Mouse (Mus musculus): ENCODE measurements around the gene Arpin.

DNA sequence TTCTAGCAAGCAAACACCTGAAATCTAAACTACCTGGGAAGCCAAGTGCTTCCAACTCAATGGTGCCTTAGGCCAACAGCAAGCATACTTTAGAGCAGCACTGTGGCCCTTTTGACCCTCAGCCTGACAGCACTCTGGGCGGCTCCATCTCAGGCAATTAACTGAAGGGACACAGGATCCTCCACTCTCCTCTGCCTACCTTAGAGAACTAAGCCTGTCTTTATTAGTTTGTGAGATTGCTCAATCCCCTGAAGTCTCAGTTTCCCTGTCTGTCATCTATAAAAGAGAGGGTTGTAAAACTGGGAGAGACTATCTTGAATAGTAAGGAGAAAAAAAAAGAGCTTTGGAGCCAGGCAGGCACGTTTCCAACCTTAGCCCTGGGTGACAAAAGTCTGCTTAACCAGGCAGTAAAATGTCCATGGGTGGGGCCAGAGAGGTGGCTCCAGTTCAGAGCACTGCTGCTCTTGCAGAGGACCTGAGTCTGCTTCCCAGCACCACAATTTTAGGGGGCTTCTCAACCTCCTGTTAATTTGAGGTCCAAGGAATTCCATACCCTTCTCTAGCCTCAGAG, 56.6 kb downstream of the Arpin start:
- TF ChIP-seq POLR2A (IDR thresholded peaks at IDR 0.05; ENCODE audit: insufficient read depth, low read depth, low read length) (no peak), CTCF (IDR thresholded peaks at IDR 0.05) (no peak), EP300 (IDR thresholded peaks at IDR 0.05; ENCODE audit: insufficient read depth, low read depth, low read length) (no peak)

All from heart, adult 2 months (tissue).